Mouse (Mus musculus) gastrocnemius, adult 2 months (tissue): ENCODE data around the gene Olfr99. TPM values are rescaled to one million over a fixed set of nuclear protein-coding genes. Genes with fewer than 3 reads are reported as not detected.
"Not testable (repeated sequence)": the region's sequence is repeated elsewhere in the genome, so short reads cannot be mapped to it uniquely, and the experiment has no call there.

Experiments used
- DNase-seq: peaks from one replicate; pipeline ENCODE4 v3.0.0; 2022
- H3K27ac ChIP-seq: fragments of 200-600 bp; 2 replicates; pipeline ENCODE4 v1.8.1; 2022; ENCODE audit warnings: mild to moderate bottlenecking
- H3K4me3 ChIP-seq: fragments of 200-600 bp; 2 replicates; pipeline ENCODE4 v1.8.1; 2022; ENCODE audit warnings: mild to moderate bottlenecking, moderate library complexity
- CTCF ChIP-seq: fragments of 200-600 bp; IDR thresholded peaks from 2 replicates; pipeline ENCODE4 v1.8.1; 2022; ENCODE audit warnings: antibody characterized with exemption, mild to moderate bottlenecking, moderate library complexity
- intact Hi-C: fragments of 180-260 bp; cut with DNase I; formaldehyde crosslinking; loops from one replicate; pipeline ENCODE4 v1.15.1; 2025
- total RNA-seq, 2 experiments: library from RNA; stranded (reverse); gene quantifications; 2 replicates each; pipeline ENCODE4 v1.2.3; 2021

Olfr99 gene
- total RNA-seq, 2 experiments from 2014 or later, result not detected

DNA sequence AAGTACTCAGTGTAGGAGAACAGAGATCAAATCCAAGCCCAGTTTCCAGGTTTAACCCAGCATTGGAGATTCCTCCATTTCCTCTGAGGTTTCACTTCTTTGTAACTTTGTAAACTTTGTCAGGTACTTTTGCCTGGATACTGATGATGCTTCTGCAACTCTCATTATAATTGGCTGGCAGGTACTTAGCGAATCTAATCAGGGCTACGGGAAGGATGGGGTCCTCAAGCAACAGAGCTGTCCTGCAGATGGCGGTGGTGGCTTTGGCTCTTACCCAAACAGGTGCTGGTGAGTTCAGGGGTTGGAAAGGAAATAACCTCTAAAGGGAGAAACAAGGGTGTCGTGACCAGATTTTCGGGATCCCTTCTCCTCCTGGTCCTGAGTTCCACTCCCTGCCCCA is 36.5 kb downstream of the Olfr99 start:
- intact Hi-C loops, result no loop called here
- Histone ChIP-seq H3K27ac (no peak overlapping the region), H3K4me3 (no peak overlapping the region)
- no peak for DNase-seq
- TF ChIP-seq CTCF, result no peak

DNA sequence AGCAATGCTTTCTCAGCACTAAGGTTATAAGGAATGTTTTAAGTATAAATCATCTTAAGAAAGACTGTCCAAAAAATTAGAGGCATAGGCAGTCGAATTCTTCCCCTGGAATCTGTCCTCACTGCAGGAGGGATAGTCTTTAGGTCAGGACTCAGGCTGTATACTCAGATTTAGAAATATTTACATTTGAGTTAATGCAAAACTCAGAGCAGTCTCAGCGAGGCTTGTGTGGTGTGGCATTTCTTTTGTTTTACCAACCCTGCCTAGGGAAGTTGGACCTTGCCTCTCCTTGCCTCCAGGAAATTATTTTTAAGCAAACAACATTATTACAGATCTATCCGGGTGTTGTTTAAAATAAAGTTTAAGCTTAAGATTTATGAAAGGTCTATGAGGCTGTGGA is 41.1 kb downstream of the Olfr99 start:
- H3K4me3 ChIP-seq, result no peak overlapping the region
- H3K27ac ChIP-seq, result no peak overlapping the region
- no peak for DNase-seq
- TF ChIP-seq CTCF, result no peak
- intact Hi-C loops, result no loop called here

DNA sequence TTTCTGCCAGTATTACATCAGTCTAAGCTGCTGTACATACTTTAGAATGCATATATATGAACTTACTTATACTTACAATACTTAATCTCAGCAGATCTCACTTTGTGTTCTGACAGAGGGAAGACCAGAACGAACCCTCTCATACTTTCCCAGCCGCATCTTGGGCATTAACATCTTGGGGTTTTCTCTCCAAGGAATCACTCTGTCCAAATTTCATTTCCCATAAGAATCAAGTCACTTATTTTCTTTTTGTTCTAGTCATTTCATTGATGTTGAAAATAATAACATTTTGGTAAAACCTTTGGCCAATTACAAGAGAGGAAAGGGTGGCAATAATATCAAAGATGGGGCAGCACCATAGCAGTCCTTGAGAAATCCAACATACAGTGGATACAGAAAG is 46.0 kb downstream of the Olfr99 start, which contains the start of gene Olfr97:
Gene Olfr97, minus strand, starts transcription at position 101 of the 400 bp plus-strand sequence.
- H3K27ac ChIP-seq, DNase-seq, intact Hi-C loops, H3K4me3 ChIP-seq: not testable (repeated sequence)

Other genes with a start within 250 kb of the Olfr99 start
- gene Gabbr1, start 237.5 kb downstream of the Olfr99 start, total RNA-seq, result 1 to 10 TPM; 8.5 to 9.1 TPM
- not detected for gene Olfr90, start 195.0 kb downstream of the Olfr99 start, total RNA-seq
- not detected for gene Olfr91, start 185.2 kb downstream of the Olfr99 start, total RNA-seq
- gene Olfr92, start 163.4 kb downstream of the Olfr99 start, total RNA-seq, result not detected
- not detected for gene Olfr93, start 122.0 kb downstream of the Olfr99 start, total RNA-seq
- gene Ubd, start 89.6 kb downstream of the Olfr99 start, total RNA-seq, result not detected
- not detected for gene Olfr94, start 82.5 kb downstream of the Olfr99 start, total RNA-seq
- gene Olfr95, start 70.3 kb downstream of the Olfr99 start, total RNA-seq, result not detected
- not detected for gene Olfr96, start 63.3 kb downstream of the Olfr99 start, total RNA-seq
- not detected for gene Olfr97, start 46.1 kb downstream of the Olfr99 start, total RNA-seq
- gene Olfr98, start 19.7 kb downstream of the Olfr99 start, total RNA-seq, result not detected
- 1 to 10 TPM in 1 of 2 experiments, under 1 TPM in 1; 0.77 to 1.6 TPM for gene H2-M3, start 13.2 kb downstream of the Olfr99 start, total RNA-seq
- not detected for gene Olfr101, start 20.9 kb upstream of the Olfr99 start, total RNA-seq
- not detected for gene Olfr102, start 33.6 kb upstream of the Olfr99 start, total RNA-seq
- not detected for gene Olfr103, start 56.2 kb upstream of the Olfr99 start, total RNA-seq
- not detected for gene Olfr104-ps, start 76.1 kb upstream of the Olfr99 start, total RNA-seq
- gene Olfr105-ps, start 95.6 kb upstream of the Olfr99 start, total RNA-seq, result not detected
- not detected for gene Olfr106-ps, start 106.9 kb upstream of the Olfr99 start, total RNA-seq
- gene Olfr107, start 115.8 kb upstream of the Olfr99 start, total RNA-seq, result not detected
- not detected for gene Olfr108, start 162.0 kb upstream of the Olfr99 start, total RNA-seq
- not detected for gene Olfr109, start 175.5 kb upstream of the Olfr99 start, total RNA-seq
- gene H2-M2, start 200.1 kb upstream of the Olfr99 start, total RNA-seq, result not detected
- gene Olfr110, start 209.0 kb upstream of the Olfr99 start, total RNA-seq, result not detected
- gene Olfr111, start 224.6 kb upstream of the Olfr99 start, total RNA-seq, result not detected